In the genomic region with DNA sequence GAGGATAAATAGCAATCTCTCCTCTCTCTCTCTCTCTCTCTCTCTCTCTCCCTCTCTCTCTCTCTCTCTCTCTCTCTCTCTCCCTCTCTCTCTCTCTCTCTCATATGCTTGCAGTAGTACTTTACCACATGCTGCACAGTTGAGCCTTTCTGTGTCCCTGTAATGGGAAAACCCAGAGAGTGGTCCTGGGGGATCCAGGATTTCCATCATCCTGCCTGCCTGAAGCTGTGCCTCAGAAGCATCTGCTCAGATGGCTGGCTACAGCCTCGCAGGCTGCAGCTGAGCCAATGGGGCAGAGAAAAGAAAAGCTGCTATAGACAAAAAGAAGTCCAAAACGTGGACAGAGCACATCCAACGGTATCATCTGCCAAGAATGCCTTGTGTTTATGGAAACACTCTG, we compare ENCODE assay signal across 18 mouse cellular contexts.
DNase-seq lines count a peak whose midpoint lies in the region; ATAC-seq and TF ChIP-seq lines count a peak whose summit lies in the region.
"Had no signal": no experiment of that assay in that cellular context is flagged by ENCODE, and none has a peak within 500 bp of the region (broad histone marks: within the 10 kb centered on the region; RNA-seq: fewer than 3 reads in every experiment).

No protein-coding gene starts in this region.

- TF ChIP-seq CTCF in forebrain, postnatal 0 days (IDR thresholded peaks at IDR 0.05; ENCODE audit: low read depth), result no peak

- DNase-seq in forebrain, postnatal 0 days, result peak; percentile 13
- DNase-seq in retina, embryonic 14.5 days (ENCODE audit: low spot score), result peak; percentile 8
- no peak for DNase-seq in retina, postnatal 1 day
- no peak for DNase-seq in heart, postnatal 4 days
- no peak for DNase-seq in urinary bladder, adult 2 months (ENCODE audit: low spot score)
- DNase-seq: cerebellum, adult 9-11 months; gastrocnemius, postnatal 25 days; kidney, adult 18-20 months; liver; right cerebral cortex, postnatal 14 days; spleen, adult 18-20 months; thymus, postnatal 36 days had no signal

- ATAC-seq in forebrain, postnatal 0 days, result peak; percentile 50
- no peak for ATAC-seq in forebrain, embryonic 13.5 days
- peak; percentile 85 for ATAC-seq in hindbrain, embryonic 16.5 days
- ATAC-seq in neural tube, embryonic 14.5 days (ENCODE audit: low read depth), result peak; percentile 83; the same call in 1 of the 2 replicates

- H3K9ac ChIP-seq in forebrain, postnatal 0 days, result no peak overlapping the region
- no peak overlapping the region for H3K9ac ChIP-seq in forebrain, embryonic 13.5 days
- no peak overlapping the region for H3K9ac ChIP-seq in hindbrain, embryonic 16.5 days (ENCODE audit: low read depth, low read length)
- H3K9ac ChIP-seq in neural tube, embryonic 14.5 days (replicated peaks; ENCODE audit: low read depth, low read length), result no peak overlapping the region
- H3K9ac ChIP-seq: embryonic facial prominence, embryonic 13.5 days had no signal

- H3K9me3 ChIP-seq in forebrain, postnatal 0 days (ENCODE audit: low read length), result no peaks in the 10 kb centered on the region
- no peaks in the 10 kb centered on the region for H3K9me3 ChIP-seq in forebrain, embryonic 13.5 days (replicated peaks)
- H3K9me3 ChIP-seq in hindbrain, embryonic 16.5 days (ENCODE audit: control insufficient read depth, low read length), result no peaks in the 10 kb centered on the region
- no peaks in the 10 kb centered on the region for H3K9me3 ChIP-seq in neural tube, embryonic 14.5 days (ENCODE audit: control insufficient read depth, low read length)
- H3K9me3 ChIP-seq: embryonic facial prominence, embryonic 13.5 days had no signal

- no peaks in the 10 kb centered on the region for H3K27me3 ChIP-seq in forebrain, postnatal 0 days (ENCODE audit: insufficient read depth, low read length)
- H3K27me3 ChIP-seq in forebrain, embryonic 13.5 days, result no peaks in the 10 kb centered on the region
- no peaks in the 10 kb centered on the region for H3K27me3 ChIP-seq in hindbrain, embryonic 16.5 days (replicated peaks; ENCODE audit: control insufficient read depth, insufficient read depth, low read length)
- no peaks in the 10 kb centered on the region for H3K27me3 ChIP-seq in neural tube, embryonic 14.5 days (ENCODE audit: control insufficient read depth, insufficient read depth, low read length)
- H3K27me3 ChIP-seq: embryonic facial prominence, embryonic 13.5 days; megakaryocyte, embryonic 14.5 days had no signal

- 51% methylated on average over 3 of the region's 3 CpGs for WGBS in forebrain, postnatal 0 days
- WGBS in forebrain, embryonic 13.5 days, result 69% methylated on average over 3 of the region's 3 CpGs
- 37% methylated on average over 3 of the region's 3 CpGs for WGBS in hindbrain, embryonic 16.5 days
- 39% methylated on average over 3 of the region's 3 CpGs for WGBS in neural tube, embryonic 14.5 days

- H3K36me3 ChIP-seq in forebrain, postnatal 0 days (ENCODE audit: insufficient read depth), result no peaks in the 10 kb centered on the region
- H3K36me3 ChIP-seq in forebrain, embryonic 13.5 days (ENCODE audit: poor library complexity, severe bottlenecking), result no peaks in the 10 kb centered on the region
- H3K36me3 ChIP-seq in hindbrain, embryonic 16.5 days (ENCODE audit: control insufficient read depth, insufficient read depth, low read length), result no peaks in the 10 kb centered on the region
- H3K36me3 ChIP-seq in neural tube, embryonic 14.5 days (ENCODE audit: control insufficient read depth, insufficient read depth, low read length), result no peaks in the 10 kb centered on the region
- H3K36me3 ChIP-seq: embryonic facial prominence, embryonic 13.5 days had no signal

- no peak overlapping the region for H3K27ac ChIP-seq in forebrain, postnatal 0 days (ENCODE audit: low read depth, low read length)
- no peak overlapping the region for H3K27ac ChIP-seq in forebrain, embryonic 13.5 days
- no peak overlapping the region for H3K27ac ChIP-seq in hindbrain, embryonic 16.5 days (ENCODE audit: low read depth, low read length)
- no peak overlapping the region for H3K27ac ChIP-seq in neural tube, embryonic 14.5 days (ENCODE audit: low read depth, low read length)
- H3K27ac ChIP-seq: embryonic facial prominence, embryonic 13.5 days; kidney, postnatal 0 days had no signal

- no peaks in the 10 kb centered on the region for H3K4me1 ChIP-seq in forebrain, postnatal 0 days (ENCODE audit: insufficient read depth)
- H3K4me1 ChIP-seq in forebrain, embryonic 13.5 days, result no peaks in the 10 kb centered on the region
- no peaks in the 10 kb centered on the region for H3K4me1 ChIP-seq in hindbrain, embryonic 16.5 days (ENCODE audit: control insufficient read depth, insufficient read depth, low read depth, low read length)
- no peaks in the 10 kb centered on the region for H3K4me1 ChIP-seq in neural tube, embryonic 14.5 days (ENCODE audit: control insufficient read depth, insufficient read depth, low read length)
- H3K4me1 ChIP-seq: embryonic facial prominence, embryonic 13.5 days; megakaryocyte, embryonic 14.5 days had no signal

- no peak overlapping the region for H3K4me2 ChIP-seq in forebrain, postnatal 0 days (ENCODE audit: low read depth)
- no peak overlapping the region for H3K4me2 ChIP-seq in forebrain, embryonic 13.5 days
- H3K4me2 ChIP-seq in hindbrain, embryonic 16.5 days (ENCODE audit: low read length), result no peak overlapping the region
- no peak overlapping the region for H3K4me2 ChIP-seq in neural tube, embryonic 14.5 days (ENCODE audit: low read depth, low read length)
- H3K4me2 ChIP-seq: embryonic facial prominence, embryonic 13.5 days had no signal

- H3K4me3 ChIP-seq in forebrain, postnatal 0 days (ENCODE audit: low read depth, low read length), result no peak overlapping the region
- H3K4me3 ChIP-seq in forebrain, embryonic 13.5 days, result no peak overlapping the region
- no peak overlapping the region for H3K4me3 ChIP-seq in hindbrain, embryonic 16.5 days (ENCODE audit: low read length)
- no peak overlapping the region for H3K4me3 ChIP-seq in neural tube, embryonic 14.5 days (ENCODE audit: low read depth, low read length)
- H3K4me3 ChIP-seq: embryonic facial prominence, embryonic 13.5 days; megakaryocyte, embryonic 14.5 days had no signal

Comparison
In these comparisons a context has a peak if more than half of its experiments do, and no peak if none do; other contexts are left out.
1. DNase-seq: peak in forebrain, postnatal 0 days (single experiment) and retina, embryonic 14.5 days (single experiment); none in retina, postnatal 1 day (single experiment), heart, postnatal 4 days (single experiment) and urinary bladder, adult 2 months (single experiment).